Mouse (Mus musculus) thymus, postnatal 25 days (tissue): ENCODE measurements at regions not wholly inside any gene's neighbourhood (a gene's known extent, or its start where the extent isn't known, plus 50 kb on each side); places are given as distances from the start of the nearest gene placed in this dataset.

ENCODE experiments used
- DNase-seq: peaks from one replicate; pipeline ENCODE4 v3.0.0; 2022

DNA sequence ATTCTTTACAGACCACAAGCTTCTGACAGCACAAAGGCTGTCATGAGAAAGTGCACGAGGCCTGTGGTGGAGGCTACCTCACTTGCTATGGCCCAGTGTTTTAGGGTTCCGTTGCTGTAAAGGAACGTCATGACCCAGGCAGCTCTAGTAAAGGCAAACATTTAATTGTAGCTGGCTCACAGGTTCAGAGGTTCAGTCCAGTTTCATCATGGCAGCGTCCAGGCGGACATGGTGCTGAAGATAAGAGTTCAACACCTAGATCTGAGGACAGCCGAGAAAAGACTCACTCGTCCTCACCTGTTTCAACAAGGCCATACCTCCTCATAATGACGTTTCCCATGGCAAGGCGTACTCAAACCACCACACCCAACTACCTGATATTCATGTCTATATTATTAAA is 132.7 kb upstream of the Foxn2 start:
- DNase-seq = no peak

DNA sequence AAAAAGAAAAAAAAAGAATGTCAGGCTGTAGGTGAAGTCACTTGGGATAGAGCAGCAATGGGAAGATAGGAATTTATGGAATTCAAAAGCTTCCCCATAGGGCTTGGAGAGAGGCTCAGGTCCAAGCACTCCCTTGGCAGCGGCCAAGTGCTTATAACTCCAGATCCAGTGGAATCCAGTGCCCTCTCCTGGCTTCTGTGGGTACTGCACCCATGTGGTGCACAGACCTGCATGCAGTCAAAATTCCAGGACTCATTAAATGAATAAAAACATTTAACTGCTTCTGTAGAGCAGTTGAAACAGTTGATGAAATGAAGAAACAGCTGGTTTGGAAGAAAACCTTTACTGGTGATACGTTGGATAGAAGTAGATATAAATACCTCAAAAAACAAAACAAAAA is 127.6 kb upstream of the Foxn2 start:
- DNase-seq = peak; percentile 15

DNA sequence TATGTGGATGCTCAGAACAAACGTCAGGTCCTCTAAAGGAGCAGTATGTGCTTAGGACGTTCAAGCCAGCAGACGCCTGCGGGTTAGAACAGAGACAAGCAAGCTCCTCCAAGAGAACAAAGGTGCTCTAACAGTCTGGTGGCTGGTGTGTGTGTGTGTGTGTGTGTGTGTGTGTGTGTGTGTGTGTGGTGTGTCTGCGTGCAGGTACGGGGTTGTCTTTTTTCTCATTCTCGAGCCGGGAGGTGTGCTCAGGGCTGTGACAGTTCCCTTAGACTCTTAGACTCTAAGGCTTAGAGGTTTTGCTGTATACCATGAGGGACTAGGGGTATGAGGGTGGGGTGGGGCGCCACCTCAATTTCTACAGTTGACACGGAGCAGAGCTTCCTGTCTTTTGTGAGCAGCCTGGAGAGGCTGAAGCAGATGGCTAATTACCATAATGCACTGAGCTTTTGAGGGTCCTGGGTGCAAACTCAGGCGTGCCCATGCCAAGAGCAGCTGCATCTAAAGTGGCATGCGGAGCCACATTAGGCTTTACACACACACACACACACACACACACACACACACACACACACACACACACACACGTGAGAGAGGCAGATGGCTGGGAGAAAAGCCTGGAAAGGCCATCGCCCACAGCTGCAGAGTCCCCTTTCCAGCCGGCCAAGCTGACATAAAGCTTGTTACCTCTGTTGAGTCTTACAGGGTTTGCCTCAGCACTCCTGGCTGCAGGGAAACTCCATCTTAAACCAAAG is 124.1 kb upstream of the Foxn2 start:
- peak; percentile 66 for DNase-seq

DNA sequence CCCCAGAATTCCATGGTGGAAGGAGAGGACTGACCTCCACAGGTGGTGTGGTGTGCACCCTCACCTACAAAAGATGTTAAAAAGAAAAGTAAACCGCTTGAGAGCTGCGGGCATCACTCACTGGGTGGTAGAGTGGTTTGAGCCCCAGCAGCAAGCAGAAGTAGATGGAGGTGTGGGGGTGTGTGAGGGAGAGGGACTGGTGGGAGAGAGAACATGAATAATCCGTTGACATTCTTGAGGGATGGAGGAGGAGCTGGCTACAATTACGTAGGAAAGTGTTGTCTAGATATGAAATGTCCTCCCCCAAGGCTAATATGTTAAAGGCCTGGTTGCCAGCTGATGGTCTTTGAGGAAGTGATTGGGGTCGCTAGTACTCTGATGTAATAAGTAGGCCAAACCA is 123.2 kb upstream of the Foxn2 start:
- no peak for DNase-seq

DNA sequence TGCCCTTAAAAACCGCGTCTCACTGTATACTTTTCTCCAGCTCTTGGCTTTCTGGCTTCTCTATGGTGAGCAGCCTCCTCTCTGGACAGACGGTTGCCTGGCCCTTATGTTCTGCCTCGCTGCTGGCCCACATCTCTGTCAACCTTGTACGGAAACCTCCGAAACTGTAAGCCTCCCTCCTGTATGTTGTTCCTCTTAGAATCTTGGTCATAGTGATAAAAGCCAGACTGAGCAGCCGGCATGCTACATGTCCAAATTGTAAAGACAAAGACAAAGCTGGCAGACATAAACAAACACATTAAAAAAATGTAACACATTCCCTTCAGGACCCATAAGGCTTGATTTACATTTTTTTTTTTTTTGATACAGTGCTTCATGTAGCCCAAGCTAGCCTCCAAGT is 122.7 kb upstream of the Foxn2 start:
- DNase-seq = no peak

DNA sequence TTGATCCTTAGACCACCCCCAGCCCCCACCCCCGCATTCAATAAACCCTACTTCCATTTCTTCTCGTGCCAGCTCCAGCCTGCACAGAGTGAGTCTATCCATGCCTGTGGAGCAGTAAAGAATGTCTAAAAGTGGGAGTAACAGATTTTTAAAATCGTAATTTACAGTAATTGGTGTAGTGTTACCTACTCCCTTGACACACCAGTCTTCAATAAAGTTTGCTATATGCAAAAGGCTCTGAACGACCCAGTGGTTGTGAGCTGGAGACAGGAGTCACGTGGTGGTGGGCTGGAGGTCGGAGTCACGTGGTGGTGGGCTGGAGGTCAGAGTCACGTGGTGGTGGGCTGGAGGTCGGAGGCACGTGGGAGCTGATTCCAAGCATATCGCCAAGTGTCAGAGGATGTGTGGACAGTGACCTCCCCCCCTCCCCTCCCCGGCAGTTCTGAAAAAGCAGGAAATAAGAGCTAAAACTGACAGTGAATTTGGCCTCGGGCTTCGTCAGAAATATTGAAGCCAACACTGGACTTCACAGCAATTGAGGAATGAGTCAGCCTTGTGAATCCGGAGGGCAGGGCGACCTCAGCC is 122.2 kb upstream of the Foxn2 start:
- DNase-seq = no peak

DNA sequence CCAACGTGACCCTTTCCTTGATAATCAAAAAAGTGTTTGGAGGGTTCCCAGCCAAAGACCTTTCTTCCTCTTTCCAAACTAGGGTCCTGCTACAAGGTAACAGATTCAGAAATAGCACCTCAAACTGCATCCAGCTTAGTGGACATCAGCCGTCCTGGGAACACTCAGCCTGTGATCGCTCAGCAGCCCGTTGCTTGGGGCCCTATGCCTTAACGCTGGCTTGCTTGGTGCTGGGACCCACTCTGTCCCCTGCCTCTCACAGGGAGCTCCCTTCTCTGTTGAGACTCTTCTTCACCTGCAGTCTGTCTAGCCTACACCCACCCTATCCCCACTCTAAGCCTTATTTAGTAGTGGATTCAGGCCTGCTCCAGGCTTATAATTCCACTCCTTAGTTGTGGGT is 121.6 kb upstream of the Foxn2 start:
- no peak for DNase-seq

DNA sequence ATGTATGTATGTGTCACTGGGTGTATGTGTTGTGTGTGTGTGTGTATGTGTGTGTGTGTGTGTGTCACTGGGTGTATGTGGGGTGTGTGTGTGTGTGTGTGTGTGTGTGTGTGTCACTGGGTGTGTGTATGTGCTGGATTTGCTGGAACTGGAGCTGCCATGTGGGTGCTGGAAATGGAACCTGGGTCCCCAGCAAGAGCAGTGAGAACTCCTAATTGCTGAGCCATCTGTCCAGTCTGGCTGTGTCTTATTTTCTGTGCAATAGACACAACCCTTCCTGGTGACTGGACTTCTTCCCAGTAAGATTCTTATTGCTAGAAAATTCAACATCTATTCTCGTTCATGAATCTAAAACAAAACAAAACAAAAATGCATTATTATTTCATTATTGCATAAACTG is 119.8 kb upstream of the Foxn2 start:
- DNase-seq = no peak

DNA sequence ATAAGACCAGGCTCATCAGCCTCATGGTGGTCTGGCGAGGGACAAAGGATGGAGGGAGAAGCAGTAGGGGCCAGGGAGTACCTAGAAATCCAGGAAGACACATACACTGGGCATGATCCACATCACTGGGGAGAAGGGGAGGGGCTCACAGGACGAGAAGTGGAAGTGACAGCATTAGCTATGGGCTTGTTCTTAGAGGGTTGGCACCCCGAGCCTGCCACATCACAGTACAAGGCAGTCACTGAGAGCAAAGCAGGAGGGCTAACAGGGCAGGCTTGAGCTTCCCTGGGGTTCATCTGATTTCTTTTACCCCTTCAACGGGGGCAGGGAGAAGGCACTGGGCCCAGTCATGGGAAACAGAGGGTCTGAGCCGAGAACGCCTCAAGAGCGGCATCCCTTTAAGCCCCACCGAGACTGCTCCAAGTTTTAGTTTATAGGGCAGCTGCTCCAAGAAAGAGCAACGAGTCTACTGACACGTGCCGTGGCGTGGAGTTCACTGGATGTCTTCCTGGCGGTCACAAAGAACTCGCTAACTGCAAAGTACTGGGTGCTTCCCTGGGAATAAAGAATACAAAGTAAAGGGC is 115.1 kb upstream of the Foxn2 start:
- DNase-seq = no peak

DNA sequence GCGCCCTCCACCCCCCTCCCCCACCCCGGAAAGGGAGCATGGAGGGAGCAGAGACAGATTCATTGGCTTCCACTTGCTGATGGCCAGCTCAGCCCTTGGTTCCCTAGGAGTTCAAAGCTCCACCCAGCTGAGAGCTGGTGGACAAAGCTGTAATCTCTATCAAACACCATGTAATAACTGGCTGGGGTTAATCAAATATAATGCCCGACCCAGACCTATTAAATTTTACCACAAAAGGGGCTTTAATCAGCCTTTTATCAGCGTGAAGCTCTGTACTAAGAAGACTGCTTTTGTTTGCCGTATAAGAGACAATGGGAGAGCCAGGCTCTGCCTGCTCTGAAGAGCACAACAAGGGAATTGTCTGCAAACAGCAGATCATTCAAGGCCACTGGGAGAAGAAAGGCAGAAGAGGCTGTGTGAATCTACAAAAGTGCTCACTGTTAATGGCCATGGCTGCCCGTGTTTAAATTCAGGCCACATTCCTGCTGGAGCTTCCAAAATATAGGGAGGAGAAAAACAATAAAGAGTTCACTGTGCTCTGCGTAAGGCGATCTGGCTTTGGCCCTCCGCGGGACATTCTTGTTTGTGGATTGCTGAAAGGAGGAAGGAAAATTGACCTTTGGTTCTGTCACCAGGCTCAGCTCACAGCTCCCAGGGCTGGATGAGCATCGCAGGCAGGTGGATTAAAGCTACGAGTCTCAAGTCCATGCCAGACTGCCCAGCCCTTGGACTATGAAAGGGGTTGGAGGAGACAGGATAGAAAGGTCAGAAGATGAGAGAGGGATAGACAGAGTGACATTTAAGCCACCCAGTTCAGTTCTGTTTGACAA is 114.4 kb upstream of the Foxn2 start:
- DNase-seq = no peak

DNA sequence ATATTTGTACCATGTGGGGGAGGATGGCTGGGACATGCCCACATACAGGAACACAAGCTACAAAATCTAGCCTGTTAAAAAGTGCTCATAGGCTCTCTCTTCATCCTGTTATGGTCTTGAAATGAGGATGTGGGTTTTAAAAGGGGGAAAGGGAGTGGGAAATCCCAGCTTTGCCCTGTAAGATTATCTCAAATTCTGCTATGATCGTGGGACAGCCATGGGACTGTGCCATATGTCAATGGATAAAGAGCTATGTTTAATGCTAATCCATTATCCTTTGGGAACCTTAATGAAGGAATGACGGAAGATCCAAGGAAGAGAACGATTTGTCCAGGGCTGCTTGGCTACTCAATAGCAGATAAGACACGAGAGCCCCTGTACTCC is 113.8 kb upstream of the Foxn2 start:
- no peak for DNase-seq

DNA sequence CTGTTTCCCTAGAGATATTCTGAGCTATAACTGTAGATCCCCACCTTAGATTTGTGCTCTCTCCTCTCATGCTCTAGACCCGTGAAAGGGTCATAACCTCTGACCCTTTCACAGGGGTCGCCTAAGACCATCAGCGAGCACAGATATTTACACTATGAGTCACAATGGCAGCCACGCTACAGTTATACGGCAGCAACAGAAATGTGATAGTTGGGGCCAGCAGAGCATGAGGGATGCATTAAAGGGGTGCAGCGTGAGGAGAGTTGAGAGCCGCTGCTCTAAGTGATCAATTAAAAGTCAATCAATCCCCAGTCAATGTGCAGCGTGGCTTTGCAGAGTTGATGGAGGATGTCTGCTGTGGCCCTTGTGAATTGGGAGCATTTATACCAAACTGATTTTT is 112.7 kb upstream of the Foxn2 start:
- no peak for DNase-seq

DNA sequence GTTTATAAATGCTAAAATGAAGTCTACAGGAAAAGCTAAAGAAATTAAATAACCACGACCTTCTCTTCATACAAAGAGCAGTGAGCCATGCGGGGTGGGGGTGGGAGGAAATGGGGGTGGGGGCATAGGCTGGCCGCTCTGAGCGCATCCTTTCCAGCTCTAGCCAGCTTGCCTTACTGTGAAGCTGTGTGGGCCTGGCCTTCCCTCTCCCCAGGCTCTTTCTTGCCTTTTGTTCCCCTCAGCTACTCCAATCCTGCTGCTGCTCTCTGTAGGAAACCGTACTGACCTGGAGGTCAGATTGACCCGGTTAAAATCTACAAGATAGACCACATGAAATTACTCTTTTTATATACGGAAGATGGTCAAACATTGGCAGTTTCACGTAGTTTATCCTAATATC is 111.7 kb upstream of the Foxn2 start:
- DNase-seq = no peak

DNA sequence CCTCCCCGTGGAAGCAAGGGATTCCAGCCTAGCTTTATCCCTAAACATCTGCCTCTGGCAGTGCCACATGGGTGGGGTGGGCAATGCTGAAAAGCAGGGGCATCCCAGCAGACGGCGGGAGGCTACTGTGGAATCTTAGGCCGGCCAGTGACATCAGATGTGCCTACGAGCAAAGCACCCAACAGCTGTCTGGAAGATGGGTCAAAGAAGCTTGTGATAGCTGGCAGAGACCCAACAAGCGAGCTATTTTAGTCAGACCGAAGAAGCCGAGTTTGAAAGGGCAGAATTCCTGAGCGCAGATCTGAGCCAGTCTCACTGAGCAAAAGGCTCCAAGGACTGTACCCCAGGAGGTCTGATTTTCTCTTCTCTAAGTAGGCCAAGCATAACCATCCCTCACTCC is 110.8 kb upstream of the Foxn2 start:
- no peak for DNase-seq

DNA sequence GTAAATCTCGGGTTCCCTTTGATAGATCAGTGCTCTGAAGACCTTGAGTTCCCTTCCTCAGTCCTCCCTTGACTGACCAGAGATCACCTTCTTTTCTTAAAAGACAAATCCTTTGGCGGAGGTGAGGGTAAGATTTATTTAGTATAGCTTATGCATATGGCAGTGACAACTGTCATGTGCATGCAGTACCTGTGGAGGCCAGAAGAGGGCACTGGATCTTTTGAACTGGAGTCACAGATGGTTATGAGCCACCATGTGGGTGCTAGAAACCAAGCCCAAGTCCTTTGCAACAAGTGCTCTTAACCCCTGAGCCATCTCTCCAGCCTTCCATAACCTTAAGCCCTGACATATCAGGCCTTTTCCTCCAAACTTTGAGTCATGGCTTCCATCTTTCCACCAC is 110.4 kb upstream of the Foxn2 start:
- DNase-seq = no peak

DNA sequence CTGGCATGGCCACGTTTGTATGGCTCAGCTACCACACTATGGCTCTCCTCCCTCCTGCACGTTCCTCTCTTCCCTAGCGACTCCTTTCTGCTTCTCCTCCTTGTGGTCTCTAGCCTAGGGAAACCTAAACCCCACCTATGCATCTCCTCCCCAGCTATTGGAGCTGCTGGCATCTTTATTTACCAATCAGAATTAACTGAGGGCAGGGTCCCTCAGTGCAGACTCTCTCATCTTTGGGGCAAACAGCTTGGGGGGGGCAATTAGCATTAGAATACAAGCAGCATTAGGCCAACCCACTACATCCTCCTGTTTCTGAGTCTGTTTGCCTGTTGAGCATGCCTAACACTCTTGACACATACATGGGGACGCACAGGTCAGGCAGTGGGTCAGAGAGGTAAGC is 106.7 kb upstream of the Foxn2 start:
- DNase-seq = no peak

DNA sequence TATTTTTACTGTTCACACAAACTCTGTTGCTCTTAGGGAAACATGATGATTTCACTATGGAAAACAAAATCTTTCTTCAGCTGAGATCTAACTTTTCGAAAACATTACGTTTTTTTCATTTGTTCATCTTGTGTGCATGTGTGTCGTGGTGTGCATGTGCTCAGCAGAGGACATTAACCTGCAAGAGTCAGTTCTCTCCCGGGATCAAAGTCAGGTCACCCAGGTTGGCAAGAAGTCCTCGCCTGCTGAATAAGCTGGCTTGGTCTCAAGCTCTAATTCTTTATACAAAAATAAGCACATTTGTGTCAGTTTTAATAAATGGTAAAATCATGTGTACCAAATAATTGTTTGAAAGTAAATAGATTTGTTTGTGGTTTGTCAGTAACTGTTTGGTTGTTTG is 105.2 kb upstream of the Foxn2 start:
- no peak for DNase-seq

DNA sequence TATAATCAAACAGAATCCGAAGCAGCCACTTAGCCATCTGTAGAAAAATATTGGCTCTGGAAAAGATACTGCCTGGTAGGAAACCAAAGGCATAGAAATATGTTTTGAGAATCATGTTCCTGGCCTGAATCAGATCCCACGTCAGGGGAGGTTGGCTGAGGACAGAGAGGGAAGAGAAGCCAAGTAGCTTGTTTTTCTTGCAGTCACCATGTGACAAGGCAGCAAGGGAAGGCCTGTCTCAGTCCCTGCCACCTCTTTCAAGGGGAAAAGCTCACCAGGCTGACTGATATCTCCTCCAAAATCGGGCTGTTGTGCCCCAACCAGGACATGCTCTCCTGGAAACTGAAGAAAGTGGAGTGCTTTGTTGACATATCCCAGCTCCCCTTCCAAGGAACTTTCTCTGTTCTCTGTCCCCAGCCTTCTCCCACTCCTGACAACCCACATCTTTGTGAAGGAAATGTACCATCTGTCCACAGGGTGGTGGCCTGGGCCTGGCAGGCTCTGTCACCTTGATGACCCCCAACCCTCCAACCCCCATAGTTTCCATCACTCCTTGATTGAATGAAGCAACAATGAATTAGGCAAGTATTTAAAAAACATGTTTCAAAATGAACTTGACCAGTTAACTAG is 104.3 kb upstream of the Foxn2 start:
- no peak for DNase-seq

DNA sequence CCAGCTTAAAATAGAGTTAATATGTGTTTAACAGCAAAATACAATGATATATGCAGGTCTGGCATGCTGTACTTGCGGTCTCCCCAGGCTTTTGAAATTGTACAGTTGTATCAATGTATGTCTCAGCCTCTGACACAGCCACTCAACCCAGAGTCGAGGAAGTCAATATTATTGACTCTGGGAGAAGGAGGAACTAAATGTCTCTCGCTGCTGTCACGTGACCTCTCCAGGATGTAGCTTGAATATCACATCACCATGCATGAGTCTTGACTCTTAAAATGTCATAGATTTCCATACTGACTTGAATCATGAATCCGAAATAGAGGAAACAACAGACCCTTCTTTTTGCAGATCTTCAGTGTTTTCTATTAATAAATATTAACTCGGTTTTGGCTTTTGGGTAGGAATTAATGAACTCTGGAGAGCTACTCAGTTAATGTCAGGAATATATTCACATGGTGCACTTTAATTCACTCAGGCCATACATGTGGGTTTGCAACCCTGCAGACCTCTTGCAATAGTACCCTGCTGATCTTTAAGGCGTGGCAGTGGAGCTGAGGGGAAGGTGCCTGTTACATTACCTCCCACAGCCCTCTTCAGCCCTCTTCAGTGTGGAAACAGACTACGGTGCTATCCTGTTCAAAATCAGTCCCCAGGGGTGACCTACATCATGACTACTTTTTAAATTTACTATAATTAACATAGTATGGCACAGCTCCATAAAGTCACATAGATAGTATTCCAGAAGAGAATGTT is 102.7 kb upstream of the Foxn2 start:
- DNase-seq = no peak

DNA sequence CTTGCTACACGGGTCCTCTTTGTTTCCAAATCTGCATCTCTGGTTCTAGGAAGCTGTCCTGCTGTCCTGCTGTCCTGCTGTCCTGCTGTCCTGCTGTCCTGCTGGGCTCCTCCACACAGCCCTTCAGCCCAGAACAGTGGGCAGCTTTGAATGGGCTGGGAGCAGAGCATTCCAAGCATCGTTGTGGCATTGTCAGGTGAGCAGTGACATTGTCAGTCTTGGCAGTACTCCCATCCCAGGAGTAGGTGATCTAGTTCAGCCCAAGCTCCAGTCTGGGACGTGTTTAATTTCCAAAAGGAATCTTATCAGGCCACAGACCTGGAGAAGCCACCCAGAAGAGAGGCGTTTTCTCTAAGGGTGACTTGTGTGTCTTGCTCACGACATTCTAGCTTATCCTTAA is 99.4 kb upstream of the Foxn2 start:
- DNase-seq = no peak

DNA sequence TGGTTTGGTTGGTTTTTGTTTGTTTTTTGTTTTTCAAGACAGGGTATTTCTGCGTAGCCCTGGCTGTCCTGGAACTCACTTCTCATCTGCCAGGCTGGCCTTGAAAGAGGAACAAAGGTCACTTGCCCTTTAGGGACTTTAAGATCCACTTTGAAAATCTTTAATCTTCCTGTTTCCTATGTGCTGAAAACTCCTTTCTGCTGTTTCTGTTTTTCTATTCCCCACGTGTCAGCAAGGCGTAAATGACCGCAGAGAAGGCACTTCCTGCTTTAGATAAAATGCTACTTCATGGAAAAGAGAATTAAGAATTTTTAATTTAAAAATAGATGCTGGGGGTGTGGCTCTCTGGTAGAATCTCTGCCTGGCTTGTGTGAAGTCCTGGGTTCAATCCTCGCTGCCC is 98.9 kb upstream of the Foxn2 start:
- no peak for DNase-seq

DNA sequence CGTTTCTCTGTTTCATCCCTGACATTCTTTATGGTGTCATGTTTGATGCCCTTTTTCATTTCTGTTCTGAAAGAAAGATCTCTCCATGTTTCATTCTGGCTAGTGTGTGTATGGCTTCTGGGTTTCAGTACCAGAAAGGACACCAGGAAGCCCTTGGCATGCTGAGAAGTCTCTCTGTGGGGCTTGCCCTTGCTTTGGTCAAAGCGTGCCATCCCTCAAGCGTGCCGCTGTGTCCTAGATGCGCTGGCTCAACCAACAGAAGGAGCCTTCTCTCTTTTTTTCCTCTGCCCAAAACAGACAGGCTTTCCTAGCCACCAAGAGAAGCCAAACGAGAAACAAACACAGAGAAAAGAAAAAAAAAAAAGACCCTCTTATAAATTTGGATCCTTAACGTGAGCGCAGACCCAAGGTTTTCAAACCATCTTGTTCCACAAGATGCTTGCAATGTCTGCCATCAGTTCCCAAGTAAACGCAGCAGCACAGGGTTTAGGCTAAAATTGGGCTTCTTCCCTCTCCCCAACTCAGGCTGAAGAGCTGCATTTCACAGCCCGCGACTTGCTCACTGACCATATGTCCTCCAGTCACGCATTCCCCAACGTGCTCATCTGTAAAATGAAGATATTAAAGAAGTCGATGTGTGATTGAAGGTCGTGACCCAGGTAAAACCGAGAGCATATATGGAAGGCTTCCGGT is 97.3 kb upstream of the Foxn2 start:
- DNase-seq = no peak
